Mouse (Mus musculus) lung, postnatal 4 days (tissue): ENCODE data around the gene Dennd6a.

Experiments
- DNase-seq, 2 experiments: peaks; one replicate each; pipeline ENCODE4 v3.0.0; 2021

Dennd6a gene

DNA sequence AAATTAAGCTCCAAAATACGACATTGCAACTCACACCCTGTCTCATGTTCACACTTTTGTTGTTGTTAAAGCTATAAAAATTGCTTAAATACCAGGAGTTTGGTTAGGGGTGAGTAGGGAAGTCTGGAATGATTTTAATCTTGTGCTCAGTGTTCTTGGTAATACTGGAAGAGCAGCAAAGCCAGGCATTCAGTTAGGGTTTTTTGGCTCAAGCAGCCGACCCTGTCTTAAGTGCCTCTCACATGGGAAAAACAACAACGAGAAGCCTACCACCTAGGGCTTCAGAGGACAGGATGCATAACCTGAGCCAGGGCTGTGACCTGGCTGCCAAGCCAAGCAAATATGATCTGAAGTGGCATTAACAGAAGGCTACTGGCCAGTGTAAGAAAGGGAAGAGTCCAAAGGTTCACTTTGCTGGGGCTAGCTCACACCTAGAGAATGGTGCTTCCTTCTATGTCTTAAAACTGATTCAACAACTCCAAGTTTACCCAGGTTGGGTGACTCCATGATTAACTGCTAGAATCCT lies 2.7 kb downstream of the Dennd6a start:
- DNase-seq, result no peak

DNA sequence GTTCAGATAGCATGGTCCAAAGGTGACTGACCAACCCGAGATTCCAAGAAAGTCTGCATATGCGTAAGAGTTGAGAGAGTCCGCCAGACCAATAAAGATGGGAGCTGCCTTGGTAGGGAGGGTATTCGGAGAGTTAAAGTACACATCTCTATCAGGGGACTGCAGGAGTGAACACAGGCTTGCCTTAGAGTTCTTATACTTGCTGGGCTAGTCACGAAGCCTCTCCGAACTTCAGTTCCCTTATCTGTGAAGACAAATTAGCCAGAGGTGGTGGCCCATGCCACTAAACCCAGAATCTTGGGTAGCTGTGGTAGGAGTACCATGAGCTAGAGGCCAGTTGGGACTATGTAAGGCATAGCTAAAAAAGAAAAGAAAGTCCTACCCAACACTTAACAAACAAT lies 5.1 kb downstream of the Dennd6a start:
- no peak for DNase-seq

DNA sequence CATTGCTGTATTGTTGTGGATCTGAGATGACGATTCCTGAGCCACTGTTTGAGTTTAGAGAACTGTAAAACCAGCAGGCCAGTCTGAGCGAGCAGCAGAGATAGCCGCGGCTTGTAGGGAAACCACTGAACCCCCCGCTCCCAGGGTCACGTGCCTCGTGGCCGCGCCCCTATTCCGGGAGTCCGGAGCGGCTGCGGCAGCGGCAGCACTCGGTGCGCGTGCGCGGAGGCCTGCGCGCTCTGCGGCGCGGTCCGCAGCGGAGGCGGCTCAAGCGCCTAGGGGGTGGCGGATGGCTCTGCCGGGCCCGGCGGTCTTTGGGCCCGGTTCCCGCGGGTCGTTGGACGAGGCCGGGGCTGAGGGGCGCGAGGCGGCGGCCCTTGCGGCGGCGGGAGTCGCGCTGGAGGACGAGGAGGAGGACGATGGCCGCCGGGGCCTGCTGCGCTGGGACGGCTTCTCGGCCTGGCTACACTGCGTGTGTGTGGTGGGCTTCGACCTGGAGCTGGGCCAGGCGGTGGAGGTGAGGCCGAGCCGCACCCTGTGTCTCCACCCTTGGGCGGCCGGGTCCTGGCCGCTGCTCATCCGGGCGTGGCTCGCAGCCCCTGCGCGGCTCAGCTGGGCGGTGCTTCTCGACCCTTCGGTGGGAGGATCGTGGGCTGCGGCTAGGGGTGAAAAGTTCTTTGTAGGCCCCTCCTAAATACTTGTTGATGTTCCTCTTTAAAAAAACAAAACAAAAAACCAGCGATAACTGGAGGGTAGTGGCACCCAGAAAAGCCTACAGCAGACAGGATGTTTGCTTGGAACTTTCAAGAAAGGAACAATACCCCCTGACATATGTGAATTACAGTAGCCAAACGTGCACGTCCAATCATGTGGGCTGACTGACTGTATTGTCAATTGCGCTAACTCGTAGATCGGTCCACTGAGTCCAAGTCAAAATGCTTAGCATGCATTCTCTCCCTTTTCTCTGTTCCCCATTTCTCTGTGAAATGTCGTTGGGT lies 6.0 kb downstream of the Dennd6a start:
- peak; percentile 90 to 94 for DNase-seq

DNA sequence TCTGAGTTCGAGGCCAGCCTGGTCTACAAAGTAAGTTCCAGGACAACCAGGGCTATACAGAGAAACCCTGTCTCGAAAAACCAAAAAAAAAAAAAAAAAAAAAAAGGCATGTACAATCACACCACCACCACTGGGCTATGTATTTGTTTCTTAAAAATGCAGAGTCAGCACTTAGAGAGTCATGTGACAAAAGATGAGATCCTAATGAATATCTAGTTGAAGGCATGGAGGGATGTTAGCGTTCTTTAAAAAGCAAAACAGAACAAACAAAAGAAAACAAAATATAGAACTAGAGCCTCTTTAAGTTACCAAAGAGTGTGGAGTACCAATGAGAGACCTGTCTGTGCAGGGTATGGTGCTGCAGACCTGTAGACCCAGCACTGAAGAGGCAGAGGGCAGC lies 10.0 kb downstream of the Dennd6a start:
- no peak for DNase-seq

DNA sequence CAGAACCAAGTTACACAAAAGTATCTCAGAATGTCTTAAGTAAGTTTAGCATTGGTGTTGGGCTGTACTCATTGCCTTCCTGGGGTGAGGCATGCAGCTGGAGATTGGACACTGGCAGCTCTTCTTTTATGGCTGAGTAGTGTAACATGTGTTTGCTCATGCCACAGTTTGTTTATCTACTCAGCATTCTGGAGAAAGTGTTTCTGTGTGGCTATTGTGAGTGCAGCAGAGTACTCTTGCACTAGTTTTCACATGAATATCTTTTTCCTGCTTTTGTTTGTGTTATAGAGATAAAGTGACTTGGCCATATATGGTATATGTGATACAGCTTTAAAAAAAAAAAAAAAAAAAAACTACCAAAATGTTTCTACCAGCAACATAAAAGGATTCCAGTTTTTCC lies 13.5 kb downstream of the Dennd6a start:
- DNase-seq, result peak in 1 of 2 experiments; percentile 10

DNA sequence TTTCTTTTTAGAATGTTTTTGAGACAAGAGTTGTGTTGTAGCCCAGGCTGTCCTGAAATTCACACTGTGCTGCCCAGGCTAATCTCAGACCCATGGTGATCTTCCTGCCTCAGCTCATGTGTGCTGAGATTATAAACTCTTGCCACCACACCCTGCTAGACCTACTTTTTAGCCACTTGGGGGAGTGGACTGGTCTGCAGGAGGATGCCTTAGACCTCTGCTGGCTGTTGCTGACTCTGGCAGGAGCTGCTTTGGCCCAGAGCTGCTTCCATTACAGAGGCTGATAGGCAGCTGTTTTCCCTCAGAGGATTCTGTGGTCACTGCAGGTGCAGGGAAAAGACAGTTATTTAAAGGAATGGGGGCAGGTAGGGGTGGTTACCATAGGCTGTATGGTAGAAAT lies 17.7 kb downstream of the Dennd6a start:
- no peak for DNase-seq

DNA sequence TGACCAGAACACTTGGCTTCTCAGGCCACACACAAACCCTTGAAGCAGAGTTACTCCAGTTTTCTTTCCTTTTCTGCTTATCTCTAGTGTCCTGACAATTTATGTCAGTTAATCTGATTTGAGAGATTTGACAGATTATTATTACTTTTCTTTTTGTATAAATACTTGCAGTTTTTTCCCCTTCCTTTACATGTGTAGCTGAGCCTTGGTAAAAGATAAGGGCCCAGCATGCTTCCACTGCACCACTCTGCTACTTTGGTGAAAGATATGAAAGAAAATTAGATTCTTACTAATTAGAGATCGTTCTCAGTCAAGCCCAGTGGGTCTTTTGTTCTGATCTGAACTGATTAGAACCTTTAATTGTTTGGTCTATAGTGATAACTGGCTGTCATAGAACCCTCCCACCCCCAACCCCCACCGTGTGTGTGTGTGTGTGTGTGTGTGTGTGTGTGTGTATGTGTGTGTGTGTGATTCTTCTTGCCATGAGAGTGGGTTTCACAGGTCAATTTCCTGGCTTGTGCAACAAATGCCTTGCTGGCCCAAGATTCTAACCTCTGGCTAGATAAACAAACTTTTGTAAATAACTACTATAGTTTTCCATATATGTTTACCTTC lies 19.7 kb downstream of the Dennd6a start:
- DNase-seq, result no peak

DNA sequence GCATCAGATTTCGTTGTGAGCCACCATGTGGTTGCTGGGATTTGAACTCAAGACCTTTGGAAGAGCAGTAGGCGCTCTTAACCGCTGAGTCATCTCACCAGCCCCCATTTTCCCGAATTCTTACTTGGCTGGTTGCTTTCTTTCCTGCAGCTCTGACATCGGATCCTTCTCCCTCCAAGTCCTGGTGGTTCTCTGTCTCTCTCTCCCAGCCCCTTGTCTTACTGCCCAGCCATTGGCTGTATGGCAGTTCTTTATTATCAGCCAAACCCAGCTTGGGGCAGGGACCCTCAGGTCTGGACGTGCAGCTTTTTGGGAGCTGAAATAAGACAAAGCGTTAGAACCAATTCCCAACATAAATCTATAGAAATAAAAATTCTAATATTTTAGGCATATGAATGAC lies 21.5 kb downstream of the Dennd6a start:
- DNase-seq, result no peak

DNA sequence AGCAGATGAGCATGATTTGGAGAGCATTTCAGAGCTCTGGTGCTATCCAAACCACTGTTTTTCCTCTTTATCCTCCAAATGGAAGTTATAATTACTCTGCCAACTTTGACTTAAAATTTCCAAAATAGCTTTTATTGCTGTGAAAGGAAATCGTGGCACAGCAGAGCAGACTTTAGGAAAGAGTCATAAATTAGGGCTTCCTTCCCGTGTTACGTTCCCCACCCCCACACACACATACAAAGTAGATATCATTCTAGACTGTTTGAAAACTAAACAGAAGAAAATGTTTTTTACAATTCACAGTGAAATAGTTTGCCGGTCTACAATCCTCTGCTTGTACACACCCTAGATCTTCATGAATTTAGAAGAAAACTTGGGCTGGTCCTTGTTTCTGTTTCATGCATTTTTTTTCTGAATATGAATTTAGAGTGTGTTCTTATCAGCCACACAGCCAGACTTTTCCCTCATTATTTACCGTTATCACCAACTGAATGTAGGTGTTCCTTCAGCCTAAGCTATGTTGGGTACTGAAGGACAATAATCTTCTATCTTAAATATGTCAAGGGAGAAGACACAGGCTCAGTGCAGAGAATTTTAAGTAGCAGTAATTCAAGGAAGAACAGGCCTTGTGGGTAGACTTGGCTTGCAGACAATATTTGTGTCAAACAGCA lies 22.2 kb downstream of the Dennd6a start:
- no peak for DNase-seq

DNA sequence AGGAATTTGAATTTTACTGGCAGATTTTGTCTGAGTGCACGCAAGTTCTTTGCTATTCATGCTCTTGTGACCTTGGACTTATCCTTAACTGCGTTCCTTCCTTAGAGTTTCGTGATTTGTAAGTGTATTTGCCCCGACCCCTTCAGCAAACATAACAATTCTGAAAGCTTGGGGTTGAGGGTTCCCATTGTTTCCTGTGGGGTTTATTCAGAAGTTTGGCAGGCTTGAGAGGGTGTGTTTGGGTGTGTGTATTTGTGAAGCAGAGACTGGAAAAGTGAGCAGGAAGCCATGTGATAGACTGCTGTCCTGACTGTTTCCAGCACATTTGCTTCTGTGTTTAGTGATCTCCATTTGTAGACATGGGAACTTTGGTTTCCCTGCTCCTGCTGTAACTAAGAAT lies 31.7 kb downstream of the Dennd6a start:
- no peak for DNase-seq

DNA sequence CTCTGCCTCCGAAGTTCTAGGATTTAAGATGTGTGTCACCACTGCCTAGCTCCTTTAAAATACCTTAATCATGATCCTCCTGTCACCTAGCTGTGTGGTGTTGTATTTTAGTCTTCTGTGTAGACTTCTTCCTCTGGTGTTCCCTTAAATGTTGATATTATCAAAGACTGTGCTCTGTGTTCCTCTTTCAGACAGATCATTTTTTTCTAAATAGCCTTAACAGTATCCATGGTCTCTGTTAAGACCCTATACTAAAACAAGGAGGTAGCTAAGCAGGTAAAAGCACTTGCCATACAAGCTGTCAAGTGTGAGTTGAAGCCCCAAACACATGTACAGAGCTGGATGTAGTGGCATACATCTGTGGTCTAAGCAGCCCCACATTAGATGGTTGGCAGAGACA lies 36.0 kb downstream of the Dennd6a start:
- no peak for DNase-seq

DNA sequence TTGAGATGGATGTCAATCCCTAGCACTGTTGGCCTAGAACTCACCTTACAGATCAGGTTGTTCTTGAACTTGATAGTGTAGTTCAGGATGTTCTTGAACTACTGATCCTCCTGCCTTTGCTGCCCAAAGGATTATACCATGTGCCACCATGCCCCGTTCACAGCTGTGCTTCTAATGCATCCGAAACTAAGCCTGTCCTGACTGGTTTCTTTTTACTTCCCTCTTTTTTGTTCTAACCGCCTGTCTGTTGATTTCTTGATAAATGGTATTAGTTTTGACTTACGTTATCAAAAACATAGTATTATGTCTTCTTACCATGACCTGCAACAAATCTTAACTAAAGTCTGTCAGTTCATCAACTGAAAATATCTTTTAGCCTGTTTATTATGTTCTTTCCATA lies 37.0 kb downstream of the Dennd6a start:
- no peak for DNase-seq

DNA sequence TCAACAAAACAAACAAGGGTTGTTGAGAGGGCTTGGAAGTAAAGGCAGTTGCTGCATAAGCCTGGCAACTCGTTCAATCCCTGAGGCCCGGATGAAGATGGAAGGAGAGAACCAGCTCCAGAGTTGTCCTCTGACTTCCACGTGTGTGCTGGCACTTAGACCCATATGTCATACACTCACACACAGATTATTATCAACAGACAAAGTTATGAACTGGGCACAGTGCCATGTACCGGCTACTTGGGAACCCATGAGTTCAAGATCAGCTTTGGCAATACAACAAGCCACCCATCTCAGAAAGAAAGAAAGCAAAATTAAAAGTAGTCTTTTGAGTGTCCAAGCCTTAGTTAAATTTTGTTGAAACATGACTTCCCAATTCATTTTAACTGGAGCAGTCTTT lies 51.6 kb downstream of the Dennd6a start:
- no peak for DNase-seq

DNA sequence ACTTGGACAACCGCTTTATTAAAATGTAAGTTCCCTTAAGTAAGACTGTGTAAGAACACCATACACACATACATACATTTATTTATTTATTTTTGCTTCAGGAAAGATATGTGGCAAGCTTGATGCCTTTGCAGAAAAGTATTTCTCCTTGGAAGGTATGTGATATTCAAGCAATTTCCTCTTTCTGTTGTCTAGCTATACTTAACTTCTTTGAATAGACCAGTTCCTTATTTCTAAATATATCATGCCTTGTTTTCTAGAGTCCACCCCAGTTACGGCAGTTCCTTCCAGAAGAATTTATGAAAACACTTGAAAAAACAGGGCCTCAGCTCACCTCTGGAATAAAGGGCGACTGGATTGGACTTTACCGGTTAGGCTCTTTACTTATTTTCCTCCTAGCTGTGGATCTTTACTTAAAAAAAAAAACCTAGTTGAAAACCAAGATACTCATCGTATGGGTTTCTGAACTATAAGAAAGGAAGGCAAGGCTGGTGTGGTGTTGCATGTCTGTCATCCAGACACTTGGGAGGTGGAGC lies 53.0 kb downstream of the Dennd6a start:
- no peak for DNase-seq

DNA sequence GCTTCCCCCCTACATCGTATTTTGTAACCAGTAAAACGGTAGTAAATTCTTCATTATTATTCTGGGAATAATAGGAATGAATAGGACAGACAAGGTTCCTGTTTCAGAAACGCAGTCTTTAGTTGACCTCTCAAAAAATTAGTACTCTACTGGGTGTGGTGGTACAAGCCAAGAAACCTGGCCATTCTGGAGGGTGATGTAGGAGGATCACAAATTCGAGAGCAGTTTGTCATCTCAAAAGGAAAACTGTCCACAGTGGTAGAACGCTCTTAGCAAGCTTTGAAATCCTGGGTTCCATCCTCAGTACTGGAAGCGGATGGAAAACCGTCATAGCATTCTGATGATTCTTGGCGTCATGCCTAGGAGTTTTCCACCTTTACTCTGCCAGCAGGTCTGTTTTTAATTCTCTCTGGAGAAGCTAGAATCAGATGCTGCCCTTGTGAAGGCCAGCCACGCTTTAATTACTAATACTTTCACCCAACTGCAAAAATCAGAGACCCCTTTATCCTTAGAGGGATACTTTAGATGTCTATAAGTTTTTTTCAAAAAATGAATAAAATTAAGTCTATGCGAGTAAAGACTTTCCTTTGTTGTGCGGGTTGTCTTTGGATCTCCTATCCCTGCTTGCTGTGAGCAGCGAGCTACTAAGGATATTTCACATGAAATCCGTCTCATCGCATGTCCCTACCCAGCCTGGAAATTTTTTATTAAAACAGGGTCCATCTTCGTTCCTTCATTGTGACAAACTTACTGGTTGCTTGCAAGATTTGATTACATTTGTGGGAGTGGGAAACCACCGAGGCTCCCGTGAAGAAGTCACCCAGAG lies 63.6 kb downstream of the Dennd6a start:
- DNase-seq, result no peak

DNA sequence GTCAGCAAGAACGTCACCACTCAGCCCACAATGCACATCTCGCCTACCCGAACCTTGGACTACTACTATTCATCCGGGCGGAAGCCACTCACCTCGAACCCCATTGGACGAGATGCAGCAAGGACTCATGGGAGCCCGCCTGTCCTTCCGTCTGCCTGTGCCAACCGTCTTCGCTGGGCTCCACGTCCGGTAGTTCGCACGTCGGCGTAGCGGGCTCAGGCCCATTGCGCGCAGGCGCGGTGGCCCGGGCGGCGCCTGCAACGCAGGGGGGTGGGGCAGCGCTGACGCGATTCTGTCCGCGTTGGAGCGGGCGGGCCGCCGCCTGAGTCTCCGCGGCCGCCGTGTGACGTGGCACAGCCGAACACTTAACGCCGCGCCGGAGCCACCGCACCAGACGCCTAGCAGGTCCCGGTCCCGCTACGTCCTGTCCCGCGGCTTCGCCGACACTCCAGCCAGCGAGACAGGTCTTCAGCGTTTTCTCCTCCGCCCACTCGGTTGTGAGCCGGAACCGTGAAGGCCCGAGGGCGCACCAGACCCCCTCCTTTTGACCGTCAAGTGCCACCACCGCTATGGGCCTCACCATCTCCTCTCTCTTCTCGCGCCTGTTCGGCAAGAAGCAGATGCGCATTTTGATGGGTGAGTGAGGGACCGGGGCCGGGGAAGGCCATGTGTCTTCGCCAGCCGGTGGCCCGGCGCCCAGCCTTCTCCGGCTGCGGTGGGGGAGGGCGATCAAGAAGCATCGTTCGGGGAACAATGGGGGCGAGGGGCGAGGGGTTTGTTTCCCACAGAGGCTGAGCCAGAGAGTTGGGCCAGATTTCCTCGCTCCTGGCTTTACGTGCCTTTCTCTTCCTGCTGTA lies 64.4 kb downstream of the Dennd6a start, which contains the start of gene Arf4:
TSS of gene Arf4 (plus strand) at position 224 of the 857 bp plus-strand sequence.
- DNase-seq, result peak; percentile 98 to 99

DNA sequence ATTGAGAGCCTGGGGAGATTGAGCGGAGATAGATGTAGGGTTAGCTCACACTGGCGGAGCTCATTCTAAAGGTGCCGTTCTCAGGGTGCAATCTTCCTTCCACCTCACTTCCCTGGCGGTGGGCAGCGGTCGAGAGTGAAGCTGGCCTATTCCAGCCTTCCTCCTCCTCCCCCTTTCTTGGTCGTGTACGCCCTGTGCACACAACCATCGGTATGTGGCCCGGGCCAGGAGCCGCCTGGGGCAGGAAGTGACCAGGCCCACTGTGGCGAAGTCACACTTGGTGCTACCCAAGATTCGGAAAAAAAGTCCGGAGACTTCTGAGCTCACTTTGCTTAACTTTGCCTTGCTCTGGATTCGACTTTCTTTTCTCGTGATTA lies 65.0 kb downstream of the Dennd6a start:
- peak; percentile 78 to 80 for DNase-seq

DNA sequence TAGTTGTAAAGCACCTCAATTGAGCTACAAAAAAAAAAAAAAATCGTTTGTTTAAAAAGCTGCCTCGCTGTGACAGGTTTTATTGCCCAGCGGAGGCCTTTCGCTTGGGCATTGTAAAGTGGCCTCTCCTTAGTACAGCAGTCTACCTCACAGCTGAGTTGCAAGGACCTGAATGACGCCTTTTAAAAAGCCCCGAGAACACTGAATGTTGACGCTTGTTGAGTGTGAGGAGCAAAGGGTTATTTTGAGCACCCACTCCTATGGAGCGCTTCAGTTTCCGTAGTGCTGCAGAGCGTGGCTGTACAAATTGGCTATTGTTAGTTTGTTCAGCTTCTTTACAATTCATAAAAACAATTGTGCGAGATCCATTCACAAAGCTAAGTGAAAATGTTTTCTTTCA lies 65.6 kb downstream of the Dennd6a start:
- DNase-seq, result no peak

DNA sequence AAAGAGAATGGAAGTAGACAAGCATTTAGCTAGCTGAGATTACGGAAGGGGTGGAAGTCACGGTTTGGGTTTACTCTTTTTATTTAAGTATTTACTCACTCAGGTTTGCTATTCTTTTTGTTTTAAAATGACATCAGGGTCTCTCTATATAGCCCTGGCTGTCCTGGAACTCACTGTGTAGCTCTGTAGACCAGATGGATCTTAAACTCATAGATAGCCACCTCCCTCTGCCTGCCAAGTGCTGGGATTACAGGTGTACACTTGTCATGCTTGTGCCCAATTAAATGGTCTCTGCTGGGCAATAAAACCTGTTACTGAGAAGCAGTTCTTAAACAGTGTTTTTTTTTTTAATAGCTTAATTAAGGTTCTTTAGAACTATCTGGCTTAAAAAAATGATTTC lies 66.3 kb downstream of the Dennd6a start:
- DNase-seq, result no peak

DNA sequence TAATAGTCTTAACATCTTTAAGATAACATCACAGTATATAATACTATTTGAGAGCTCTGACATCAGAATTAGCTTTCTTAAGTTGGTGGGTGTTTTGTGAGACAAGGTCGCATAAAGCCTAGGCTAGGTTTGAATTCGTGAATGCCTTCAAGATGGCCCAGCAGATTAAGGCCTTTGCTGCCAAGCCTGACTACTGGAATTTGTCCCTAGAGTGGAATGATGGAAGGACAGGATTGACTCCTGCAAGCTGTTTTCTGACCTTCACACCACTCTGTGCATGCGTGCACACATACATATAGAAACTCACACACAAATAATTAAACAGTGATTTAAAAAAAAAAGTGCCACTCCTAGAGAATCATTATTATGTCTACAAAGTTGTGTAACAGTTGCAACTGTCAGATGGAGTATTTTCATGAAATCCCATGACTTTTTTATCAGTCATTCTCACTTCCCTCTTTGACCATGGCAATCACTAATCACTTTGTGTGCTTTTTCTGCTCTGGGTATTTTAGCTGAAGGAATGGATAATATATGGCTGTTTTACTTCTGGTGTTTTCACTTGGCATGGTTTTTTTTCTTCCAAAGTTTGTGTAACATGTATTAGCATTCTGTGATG lies 69.5 kb downstream of the Dennd6a start:
- DNase-seq, result no peak
